Mouse (Mus musculus): ENCODE results near the gene Prpf31. TPM values are rescaled to one million over a fixed set of nuclear protein-coding genes. Genes with fewer than 3 reads are reported as not detected.

Gene Prpf31
- total and polyA plus RNA-seq, 3 experiments: 146 to 334 (median 187) TPM

GRCm38 (mm10) chr7:3586255-3586654, 43.5 kb upstream of the Prpf31 start:
- no peak overlapping the region for H3K4me3 ChIP-seq (ENCODE audit: control insufficient read depth in 1 of 2, insufficient read depth in 1 of 2, low read depth in 2 of 2, low read length in 2 of 2)
- DNase-seq (ENCODE audit: low read depth, low spot score): no peak
- peaks cover 0 to 4% of the 10 kb centered on the region in 2 experiments; a peak in 2 of 4 replicates for H3K36me3 ChIP-seq (ENCODE audit: control insufficient read depth in 1 of 2, insufficient read depth in 2 of 2, low read length in 2 of 2)
- H3K79me2 ChIP-seq (ENCODE audit: control insufficient read depth, insufficient read depth, low read length, poor library complexity): no peaks in the 10 kb centered on the region
- H3K9me3 ChIP-seq (replicated peaks; ENCODE audit: insufficient read depth, low read length): no peaks in the 10 kb centered on the region
- H3K27me3 ChIP-seq (ENCODE audit: control insufficient read depth in 1 of 2, insufficient read depth in 2 of 2, low read length in 2 of 2): no peaks in the 10 kb centered on the region
- peaks cover 2 to 3% of the 10 kb centered on the region in 2 experiments; a peak in 2 of 4 replicates for H3K4me1 ChIP-seq (ENCODE audit: control insufficient read depth in 1 of 2, insufficient read depth in 2 of 2, low read length in 2 of 2)
- TF ChIP-seq KAT2A (conservative IDR thresholded peaks at IDR 0.05; ENCODE audit: low read depth, low read length) (no peak), ZMIZ1 (IDR thresholded peaks at IDR 0.05; ENCODE audit: low read depth, low read length) (no peak), MEF2A (IDR thresholded peaks at IDR 0.05; ENCODE audit: extremely low read depth, insufficient replicate concordance, low read depth, low read length, poor library complexity, severe bottlenecking) (no peak), JUND (IDR thresholded peaks at IDR 0.05; ENCODE audit: low read depth, low read length) (no peak), TCF12 (IDR thresholded peaks at IDR 0.05; ENCODE audit: low read depth, low read length) (no peak), USF2 (IDR thresholded peaks at IDR 0.05; ENCODE audit: borderline replicate concordance in 1 of 2, insufficient read depth in 1 of 2, low read depth in 1 of 2, low read length in 2 of 2) (no peak), MAX (IDR thresholded peaks at IDR 0.05; ENCODE audit: low read length) (no peak), SMC3 (IDR thresholded peaks at IDR 0.05; ENCODE audit: low read depth, low read length) (no peak), RAD21 (IDR thresholded peaks at IDR 0.05; ENCODE audit: low read depth, low read length) (no peak), E2F4 (IDR thresholded peaks at IDR 0.05; ENCODE audit: borderline replicate concordance, low read depth, low read length) (no peak), POLR2AphosphoS5 (IDR thresholded peaks at IDR 0.05; ENCODE audit: borderline replicate concordance, low read depth, low read length) (no peak), ZC3H11A (IDR thresholded peaks at IDR 0.05; ENCODE audit: low read depth, low read length) (no peak), HCFC1 (IDR thresholded peaks at IDR 0.05; ENCODE audit: low read depth, low read length) (no peak), ELF1 (IDR thresholded peaks at IDR 0.05; ENCODE audit: low read depth, low read length) (no peak), SIN3A (IDR thresholded peaks at IDR 0.05; ENCODE audit: low read length) (no peak), BHLHE40 (IDR thresholded peaks at IDR 0.05; ENCODE audit: borderline replicate concordance, low read depth, low read length) (no peak), NELFE (IDR thresholded peaks at IDR 0.05; ENCODE audit: low read depth, low read length) (no peak)
- H3K9ac ChIP-seq (ENCODE audit: control insufficient read depth, low read depth, low read length, poor library complexity, severe bottlenecking): no peak overlapping the region
- no peak overlapping the region for H3K27ac ChIP-seq (ENCODE audit: control insufficient read depth, low read depth, low read length)

GRCm38 (mm10) chr7:3587292-3587691, 42.5 kb upstream of the Prpf31 start:
- Histone ChIP-seq H3K9ac (ENCODE audit: control insufficient read depth, low read depth, low read length, poor library complexity, severe bottlenecking) (no peak overlapping the region), H3K4me1 (ENCODE audit: control insufficient read depth in 1 of 2, insufficient read depth in 2 of 2, low read length in 2 of 2) (peaks cover 2 to 3% of the 10 kb centered on the region in 2 experiments; a peak in 2 of 4 replicates), H3K9me3 (replicated peaks; ENCODE audit: insufficient read depth, low read length) (no peaks in the 10 kb centered on the region), H3K27me3 (ENCODE audit: control insufficient read depth in 1 of 2, insufficient read depth in 2 of 2, low read length in 2 of 2) (no peaks in the 10 kb centered on the region), H3K4me3 (ENCODE audit: control insufficient read depth in 1 of 2, insufficient read depth in 1 of 2, low read depth in 2 of 2, low read length in 2 of 2) (no peak overlapping the region), H3K27ac (ENCODE audit: control insufficient read depth, low read depth, low read length) (no peak overlapping the region), H3K36me3 (ENCODE audit: control insufficient read depth in 1 of 2, insufficient read depth in 2 of 2, low read length in 2 of 2) (peaks cover 0 to 4% of the 10 kb centered on the region in 2 experiments; a peak in 2 of 4 replicates), H3K79me2 (ENCODE audit: control insufficient read depth, insufficient read depth, low read length, poor library complexity) (no peaks in the 10 kb centered on the region)
- DNase-seq (ENCODE audit: low read depth, low spot score): no peak
- no peak for TF ChIP-seq TCF12 (IDR thresholded peaks at IDR 0.05; ENCODE audit: low read depth, low read length)
- TF ChIP-seq CTCF (IDR thresholded peaks at IDR 0.05 in 2 of 3, conservative IDR thresholded peaks at IDR 0.05 in 1 of 3; ENCODE audit: control insufficient read depth in 1 of 3, insufficient read depth in 1 of 3, low read depth in 2 of 3, low read length in 3 of 3, poor library complexity in 1 of 3, severe bottlenecking in 1 of 3): no peak
- no peak for TF ChIP-seq SIN3A (IDR thresholded peaks at IDR 0.05; ENCODE audit: low read length)
- no peak for TF ChIP-seq GABPA (IDR thresholded peaks at IDR 0.05; ENCODE audit: low read depth, low read length)
- TF ChIP-seq POLR2AphosphoS5 (IDR thresholded peaks at IDR 0.05; ENCODE audit: borderline replicate concordance, low read depth, low read length): no peak
- no peak for TF ChIP-seq ELF1 (IDR thresholded peaks at IDR 0.05; ENCODE audit: low read depth, low read length)
- no peak for TF ChIP-seq SMC3 (IDR thresholded peaks at IDR 0.05; ENCODE audit: low read depth, low read length)
- TF ChIP-seq POLR2AphosphoS2 (IDR thresholded peaks at IDR 0.05; ENCODE audit: low read length): no peak
- TF ChIP-seq ZNF384 (IDR thresholded peaks at IDR 0.05; ENCODE audit: low read depth, low read length): no peak
- TF ChIP-seq USF2 (IDR thresholded peaks at IDR 0.05; ENCODE audit: borderline replicate concordance in 1 of 2, insufficient read depth in 1 of 2, low read depth in 1 of 2, low read length in 2 of 2): no peak
- no peak for TF ChIP-seq TAL1 (IDR thresholded peaks at IDR 0.05; ENCODE audit: low read length)
- no peak for TF ChIP-seq MAFK (IDR thresholded peaks at IDR 0.05; ENCODE audit: borderline replicate concordance, low read depth, low read length)
- no peak for TF ChIP-seq TBP (IDR thresholded peaks at IDR 0.05; ENCODE audit: low read depth, low read length)
- TF ChIP-seq RAD21 (IDR thresholded peaks at IDR 0.05; ENCODE audit: low read depth, low read length): no peak
- no peak for TF ChIP-seq HCFC1 (IDR thresholded peaks at IDR 0.05; ENCODE audit: low read depth, low read length)

Data from MEL (cell line).